Mouse (Mus musculus) forebrain, embryonic 14.5 days (tissue): ENCODE data around the gene Ehbp1. TPM values are rescaled to one million over a fixed set of nuclear protein-coding genes. Genes with fewer than 3 reads are reported as not detected.

Experiments
- ATAC-seq: fragments of 200-750 bp; cut with Nextera tagmentation; 2 replicates; pipeline ENCODE4 v1.8.0; 2017; ENCODE audit warnings: mild to moderate bottlenecking, moderate library complexity
- DNase-seq: peaks from one replicate; pipeline ENCODE4 v3.0.0-alpha.2; 2015; ENCODE audit warnings: low spot score
- H3K27ac ChIP-seq: fragments of 300-500 bp; sonication (generic); 2 replicates; pipeline ENCODE4 v1.5.1; 2014; ENCODE audit warnings: low read depth, mild to moderate bottlenecking, control low read depth, low read length, moderate library complexity
- H3K27me3 ChIP-seq: fragments of 300-500 bp; sonication (generic); replicated peaks from 2 replicates; pipeline ENCODE4 v1.6.1; 2014; ENCODE audit warnings: low read length, control low read depth, mixed read lengths; ENCODE audit not compliant: control insufficient read depth, insufficient read depth
- H3K36me3 ChIP-seq: fragments of 300-500 bp; sonication (generic); 2 replicates; pipeline ENCODE4 v1.6.1; 2014; ENCODE audit warnings: low read length, control low read depth; ENCODE audit not compliant: control insufficient read depth, insufficient read depth
- H3K4me1 ChIP-seq: fragments of 300-500 bp; sonication (generic); 2 replicates; pipeline ENCODE4 v1.6.1; 2014; ENCODE audit warnings: antibody characterized with exemption, low read length, control low read depth; ENCODE audit not compliant: control insufficient read depth, insufficient read depth
- H3K4me2 ChIP-seq: fragments of 300-500 bp; sonication (generic); 2 replicates; pipeline ENCODE4 v1.6.1; 2014; ENCODE audit warnings: mild to moderate bottlenecking, control low read depth, low read length
- H3K4me3 ChIP-seq: fragments of 300-500 bp; sonication (generic); 2 replicates; pipeline ENCODE4 v1.5.1; 2014; ENCODE audit warnings: low read depth, low read length, control low read depth
- H3K9ac ChIP-seq: fragments of 300-500 bp; sonication (generic); 2 replicates; pipeline ENCODE4 v1.6.1; 2014; ENCODE audit warnings: mild to moderate bottlenecking, low read length, control low read depth, moderate library complexity
- H3K9me3 ChIP-seq: fragments of 300-500 bp; sonication (generic); replicated peaks from 2 replicates; pipeline ENCODE4 v1.6.1; 2016; ENCODE audit warnings: low read length, control low read depth, mixed read lengths; ENCODE audit not compliant: control insufficient read depth
- WGBS: fragments of 180-500 bp; shearing (Covaris S2); extraction: QIAGEN DNeasy Blood & Tissue Kit; methylation state at CpG from one replicate; pipeline ENCODE4 v1.1.7; 2014; 5-methylcytosine and 5-hydroxymethylcytosine counted together
- polyA plus RNA-seq: library from polyadenylated mRNA; unstranded; fragments of >200 nt; fragmentation: Nextera tagmentation; extraction: Ambion mirVana; gene quantifications from 2 replicates; pipeline ENCODE4 v1.2.1, GENCODE M21; 2014

Ehbp1 gene
- polyA plus RNA-seq, 1 experiment from 2014 or later = 17.1 TPM

GRCm38 (mm10) chr11:22007781-22008110, 334.3 kb downstream of the Ehbp1 start:
- peak overlapping the region; percentile 36 for H3K4me3 ChIP-seq
- peak overlapping the region; percentile 78 for H3K9ac ChIP-seq
- peaks cover 18% of the 10 kb centered on the region for H3K4me1 ChIP-seq
- H3K36me3 ChIP-seq = no peaks in the 10 kb centered on the region
- peaks cover 16% of the 10 kb centered on the region; the same call in 1 of the 2 replicates for H3K27me3 ChIP-seq
- H3K27ac ChIP-seq = peak overlapping the region; percentile 92
- peak overlapping the region; percentile 82 for H3K4me2 ChIP-seq
- under 1% methylated on average over 6 of the region's 6 CpGs for WGBS
- DNase-seq = no peak
- H3K9me3 ChIP-seq = no peaks in the 10 kb centered on the region
- ATAC-seq = no peak

- Histone ChIP-seq H3K36me3 (no peaks in the 10 kb centered on the region), H3K9me3 (no peaks in the 10 kb centered on the region), H3K27me3 (peaks cover 16% of the 10 kb centered on the region; the same call in 1 of the 2 replicates), H3K27ac (peak overlapping the region; percentile 92), H3K9ac (peak overlapping the region; percentile 78), H3K4me2 (peak overlapping the region; percentile 82), H3K4me1 (peaks cover 18% of the 10 kb centered on the region), H3K4me3 (peak overlapping the region; percentile 36)
- WGBS = 3% methylated on average over 20 of the region's 20 CpGs
- peak; percentile 46 for ATAC-seq
- peak; percentile 90 for DNase-seq
These were observed 334.9 kb downstream of the Ehbp1 start for GRCm38 (mm10) chr11:22007088-22007780.

GRCm38 (mm10) chr11:22006471-22007087, 335.5 kb downstream of the Ehbp1 start:
- peaks cover 16% of the 10 kb centered on the region; the same call in 1 of the 2 replicates for H3K27me3 ChIP-seq
- ATAC-seq (no peak), DNase-seq (no peak)
- no peaks in the 10 kb centered on the region for H3K36me3 ChIP-seq
- H3K4me1 ChIP-seq = peaks cover 22% of the 10 kb centered on the region
- H3K9me3 ChIP-seq = no peaks in the 10 kb centered on the region
- peak overlapping the region; percentile 36 for H3K4me3 ChIP-seq
- 12% methylated on average over 12 of the region's 12 CpGs for WGBS
- peak overlapping the region; percentile 92 for H3K27ac ChIP-seq
- H3K9ac ChIP-seq = peak overlapping the region; percentile 78
- H3K4me2 ChIP-seq = peak overlapping the region; percentile 82

GRCm38 (mm10) chr11:22005281-22005870, 336.7 kb downstream of the Ehbp1 start:
- 3% methylated on average over 9 of the region's 9 CpGs for WGBS
- Histone ChIP-seq H3K9ac (peak overlapping the region; percentile 93), H3K9me3 (no peaks in the 10 kb centered on the region), H3K27me3 (peaks cover 16% of the 10 kb centered on the region; the same call in 1 of the 2 replicates), H3K4me2 (peak overlapping the region; percentile 82), H3K4me3 (peak overlapping the region; percentile 36), H3K36me3 (no peaks in the 10 kb centered on the region), H3K4me1 (peaks cover 22% of the 10 kb centered on the region), H3K27ac (peak overlapping the region; percentile 96)
- no peak for ATAC-seq
- no peak for DNase-seq

GRCm38 (mm10) chr11:22004331-22004841, 337.7 kb downstream of the Ehbp1 start:
- peak; percentile 76 for DNase-seq
- Histone ChIP-seq H3K4me3 (peak overlapping the region; percentile 67), H3K9me3 (no peaks in the 10 kb centered on the region), H3K9ac (peak overlapping the region; percentile 93), H3K36me3 (no peaks in the 10 kb centered on the region), H3K27ac (peak overlapping the region; percentile 96), H3K4me1 (peaks cover 22% of the 10 kb centered on the region), H3K27me3 (peaks cover 18% of the 10 kb centered on the region), H3K4me2 (peak overlapping the region; percentile 82)
- WGBS = 4% methylated on average over 18 of the region's 18 CpGs
- ATAC-seq = peak; percentile 32

- ATAC-seq = no peak
- WGBS = under 1% methylated on average over 31 of the region's 31 CpGs
- Histone ChIP-seq H3K4me1 (peaks cover 22% of the 10 kb centered on the region), H3K27ac (peak overlapping the region; percentile 96), H3K9ac (peak overlapping the region; percentile 93), H3K9me3 (no peaks in the 10 kb centered on the region), H3K36me3 (no peaks in the 10 kb centered on the region), H3K4me3 (peak overlapping the region; percentile 67), H3K27me3 (peaks cover 26% of the 10 kb centered on the region), H3K4me2 (peak overlapping the region; percentile 82)
- DNase-seq = no peak
These were observed 338.6 kb downstream of the Ehbp1 start for GRCm38 (mm10) chr11:22003341-22003981.

GRCm38 (mm10) chr11:22002783-22003340, 339.2 kb downstream of the Ehbp1 start, which contains the start of gene Otx1:
Gene Otx1 (minus strand): TSS chr11:22002897.
- Histone ChIP-seq H3K4me3 (peak within 1 kb of the TSS; percentile 67), H3K9me3 (no peaks in the 10 kb centered on the region), H3K4me1 (peaks cover 21% of the 10 kb centered on the region), H3K27ac (peak within 1 kb of the TSS; percentile 96), H3K9ac (peak within 1 kb of the TSS; percentile 93), H3K27me3 (peaks cover 30% of the 10 kb centered on the region), H3K4me2 (peak within 1 kb of the TSS; percentile 82), H3K36me3 (no peaks in the 10 kb centered on the region)
- DNase-seq (peak; percentile 77), ATAC-seq (no peak)
- 0% methylated on average over 34 of the region's 34 CpGs for WGBS

- ATAC-seq (no peak), DNase-seq (no peak)
- H3K9me3 ChIP-seq = no peaks in the 10 kb centered on the region
- peaks cover 30% of the 10 kb centered on the region for H3K27me3 ChIP-seq
- peak overlapping the region; percentile 67 for H3K4me3 ChIP-seq
- peak overlapping the region; percentile 82 for H3K4me2 ChIP-seq
- peak overlapping the region; percentile 96 for H3K27ac ChIP-seq
- peaks cover 19% of the 10 kb centered on the region for H3K4me1 ChIP-seq
- WGBS = under 1% methylated on average over 34 of the region's 34 CpGs
- H3K9ac ChIP-seq = peak overlapping the region; percentile 93
- no peaks in the 10 kb centered on the region for H3K36me3 ChIP-seq
These were observed 339.9 kb downstream of the Ehbp1 start for GRCm38 (mm10) chr11:22002062-22002782.
